Mouse (Mus musculus) MN1 (cell line): Measurements from ENCODE around the gene Tsc1.

Source experiments
- DNase-seq: peaks from one replicate; pipeline ENCODE4 v3.0.0-alpha.2; 2016; ENCODE audit warnings: low spot score

Gene Tsc1

DNA sequence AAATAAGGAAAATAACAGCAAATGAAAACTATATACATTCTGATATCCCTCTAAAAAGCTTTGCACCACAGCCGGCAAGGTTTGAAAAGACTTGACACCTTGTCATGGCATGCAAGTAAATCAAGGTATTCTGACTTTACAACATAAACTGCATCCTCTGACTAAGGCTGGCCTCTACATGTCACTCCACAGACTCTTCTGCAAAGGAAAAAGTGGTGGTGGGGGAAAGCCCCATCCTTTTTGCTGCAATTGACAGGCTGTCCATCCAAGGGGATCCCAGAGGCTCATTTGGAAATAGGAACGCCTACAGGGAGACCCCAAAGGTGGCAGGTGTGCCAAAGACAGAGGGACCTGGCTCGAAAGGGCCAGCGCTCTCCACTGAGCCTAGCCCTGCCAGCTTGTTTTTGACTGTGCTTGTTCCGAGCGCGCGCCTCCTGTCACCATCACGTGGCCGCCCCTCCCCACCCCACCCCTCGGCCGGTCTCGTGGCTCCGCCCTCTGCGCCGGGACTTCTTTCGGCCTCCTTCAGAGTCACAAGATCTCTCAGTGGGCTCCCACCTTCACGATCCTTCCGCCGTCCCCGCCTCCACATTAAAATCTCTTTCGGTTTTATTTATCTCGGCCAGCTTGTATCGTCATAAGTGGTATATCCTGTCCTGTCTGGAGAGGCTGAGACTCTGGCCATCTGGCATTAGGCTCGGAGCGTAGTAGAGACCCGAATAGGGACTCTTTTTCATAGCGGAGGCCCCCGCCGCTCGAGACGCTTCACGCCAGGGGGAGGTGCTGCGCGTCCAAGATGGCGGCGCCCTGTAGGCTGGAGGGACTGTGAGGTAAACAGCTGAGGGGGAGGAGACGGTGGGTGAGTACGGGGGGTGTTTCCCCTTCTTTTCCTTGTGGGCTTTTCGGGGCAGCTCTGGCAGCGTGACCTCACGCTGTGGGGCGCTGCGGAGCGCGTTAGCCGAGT is at the start of gene Tsc1:
Tsc1 (plus strand) TSS at position 768 of the 964 bp plus-strand sequence.
- peak; percentile 93 for DNase-seq

DNA sequence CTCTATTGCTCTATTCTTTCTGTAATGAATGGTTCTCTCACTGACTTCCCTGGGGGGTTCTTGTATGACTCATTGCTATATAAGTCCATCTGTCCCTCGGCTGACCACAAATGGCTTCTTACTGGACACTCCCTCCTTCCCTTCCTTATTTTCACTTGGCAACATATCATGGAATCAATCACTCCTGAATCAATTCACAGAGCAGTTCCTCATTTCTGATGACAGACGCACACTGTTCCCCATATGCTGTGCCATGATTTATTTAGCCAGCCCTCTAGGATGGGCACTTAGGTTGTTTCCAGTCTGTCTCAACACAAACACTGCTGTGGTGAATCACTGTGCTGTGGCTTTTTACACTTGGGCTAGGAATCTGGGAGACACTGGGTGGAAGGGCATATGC is 49.5 kb upstream of the Tsc1 start:
- DNase-seq = peak; percentile 34

DNA sequence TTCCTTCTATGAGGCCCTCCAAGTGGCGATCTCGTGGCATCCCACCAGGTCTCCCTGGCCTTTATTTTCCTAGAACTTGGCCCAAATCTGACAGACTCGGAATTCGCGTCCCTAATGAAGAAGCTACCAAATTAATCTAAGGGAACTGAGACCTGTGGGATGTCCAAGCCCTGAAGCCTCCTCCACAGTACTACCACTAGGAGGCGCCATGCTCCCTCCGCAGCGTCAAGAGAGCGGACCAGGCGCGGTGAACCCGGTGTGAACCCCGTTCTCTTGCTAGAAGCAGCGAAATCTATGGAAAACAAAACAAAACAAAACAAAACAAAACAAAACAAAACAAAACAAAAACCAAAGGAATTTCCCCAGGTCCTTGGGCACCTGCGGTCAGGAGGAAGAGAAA is 48.2 kb upstream of the Tsc1 start:
- DNase-seq = no peak

DNA sequence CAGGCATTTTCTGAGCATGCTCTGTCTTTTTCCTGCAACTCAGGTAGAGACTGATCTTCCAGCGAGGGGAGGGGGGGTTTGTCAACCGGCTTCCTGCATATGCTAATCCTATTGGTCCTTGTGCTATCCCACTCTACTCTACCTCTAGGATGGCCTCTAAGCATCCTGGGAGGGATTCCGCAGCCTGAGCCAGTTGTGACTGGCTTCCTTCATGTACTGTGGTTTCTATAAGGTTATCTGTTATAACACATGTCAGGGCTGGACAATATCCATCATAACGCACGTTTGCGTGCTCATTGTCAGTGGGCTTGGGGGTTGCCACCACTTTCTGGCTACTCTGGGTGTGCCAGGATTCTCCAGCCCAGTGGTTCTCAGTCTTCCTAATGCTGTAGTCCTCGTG is 45.0 kb upstream of the Tsc1 start:
- DNase-seq = no peak

DNA sequence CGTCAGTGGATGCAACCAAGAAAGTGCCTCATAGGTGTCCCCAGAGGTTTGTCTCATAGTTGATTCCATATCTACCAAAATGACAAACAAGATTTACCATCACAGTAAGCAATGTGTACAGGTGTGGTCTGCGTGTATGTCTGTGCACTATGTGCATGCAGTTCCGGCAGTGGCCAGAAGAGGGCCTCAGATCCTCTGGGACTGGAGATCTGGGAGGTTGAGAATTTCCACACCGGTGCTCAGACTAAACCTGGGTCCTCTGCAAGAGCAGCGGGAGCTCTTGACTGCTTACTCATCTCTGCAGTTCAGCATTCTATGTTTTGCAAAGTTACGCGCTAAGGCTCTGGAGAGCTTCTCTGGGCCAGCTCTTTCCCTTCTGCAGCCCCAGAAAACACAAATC is 44.0 kb upstream of the Tsc1 start:
- no peak for DNase-seq

DNA sequence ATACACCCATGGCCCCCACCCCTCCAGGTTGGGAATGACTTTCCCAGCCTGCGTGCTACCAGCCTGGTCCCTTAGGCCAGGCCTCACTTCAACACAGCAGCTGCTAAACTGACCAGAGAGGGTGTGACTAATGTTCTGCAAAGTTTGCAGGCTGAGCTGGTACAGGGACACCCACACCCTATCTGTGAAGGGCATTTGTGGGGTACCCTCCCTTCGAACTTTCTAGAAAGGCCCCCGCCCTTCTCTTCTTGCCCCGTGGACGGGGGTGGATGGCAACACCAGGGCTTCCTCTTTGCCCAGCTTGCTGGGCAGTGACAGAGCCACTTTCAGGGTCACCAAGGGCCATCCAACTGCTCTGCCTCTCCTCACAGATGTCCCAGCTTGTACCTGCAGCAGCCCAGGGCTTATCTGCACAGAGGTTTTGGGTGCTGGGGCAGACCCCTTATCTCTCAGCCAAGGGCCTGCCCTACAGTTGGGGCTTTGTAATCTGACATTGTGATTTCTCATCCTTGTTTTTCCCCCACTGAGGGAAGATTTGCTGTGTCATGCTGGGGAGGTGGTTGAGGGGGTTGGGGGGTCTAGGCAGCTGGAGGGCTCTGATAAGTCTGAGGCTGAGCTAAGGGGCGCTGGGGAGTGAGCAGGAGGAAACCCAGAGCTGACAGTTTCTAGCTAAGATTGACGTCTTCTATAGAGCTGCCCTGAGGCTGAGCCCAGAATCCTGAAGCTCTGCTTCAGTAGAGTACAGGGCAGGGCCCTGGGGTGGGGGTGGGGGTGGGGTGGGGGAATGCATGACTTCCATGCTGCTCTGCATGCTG is 43.1 kb upstream of the Tsc1 start:
- no peak for DNase-seq

DNA sequence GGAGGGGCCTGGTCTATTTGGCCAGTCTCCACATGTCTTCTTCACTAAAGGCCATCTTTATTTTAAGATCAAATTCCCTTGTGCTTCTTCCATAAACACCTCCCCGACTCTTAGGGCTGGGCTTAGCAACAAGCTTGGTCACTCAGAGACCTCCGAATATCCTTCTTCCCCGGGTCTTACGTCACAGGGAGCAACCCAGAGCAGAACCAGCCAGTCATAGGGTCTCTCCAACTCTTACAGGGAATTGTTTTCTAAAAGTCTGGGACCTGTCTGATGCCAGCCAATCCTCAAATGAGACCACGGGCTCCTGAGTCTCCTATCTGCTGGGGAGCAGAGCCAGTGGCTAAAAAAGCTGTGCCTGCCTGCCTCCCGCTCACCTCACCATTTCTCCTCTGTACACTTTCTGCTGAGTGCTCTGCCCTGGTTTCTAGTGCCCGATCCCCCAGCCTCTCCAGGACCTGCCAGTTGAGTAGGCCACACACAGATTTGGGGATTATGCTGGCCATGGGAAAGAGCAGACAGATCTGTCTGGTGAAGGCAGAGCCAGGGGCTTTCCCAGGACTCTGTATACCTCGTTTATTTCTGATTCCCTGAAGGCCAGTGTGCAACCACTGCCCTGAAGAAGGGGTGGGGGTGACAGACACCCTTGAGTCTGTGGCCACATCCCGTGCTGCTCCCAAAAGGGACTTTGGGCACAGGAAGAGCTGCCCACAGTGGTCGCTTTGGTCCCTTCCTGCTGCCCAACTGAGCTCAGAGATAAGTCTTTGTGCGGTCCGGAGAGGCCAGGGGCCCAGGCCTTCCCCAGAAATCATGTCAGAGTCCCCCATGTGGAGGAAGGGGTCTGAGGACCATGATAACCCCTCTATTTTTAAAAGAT is 42.1 kb upstream of the Tsc1 start:
- no peak for DNase-seq

DNA sequence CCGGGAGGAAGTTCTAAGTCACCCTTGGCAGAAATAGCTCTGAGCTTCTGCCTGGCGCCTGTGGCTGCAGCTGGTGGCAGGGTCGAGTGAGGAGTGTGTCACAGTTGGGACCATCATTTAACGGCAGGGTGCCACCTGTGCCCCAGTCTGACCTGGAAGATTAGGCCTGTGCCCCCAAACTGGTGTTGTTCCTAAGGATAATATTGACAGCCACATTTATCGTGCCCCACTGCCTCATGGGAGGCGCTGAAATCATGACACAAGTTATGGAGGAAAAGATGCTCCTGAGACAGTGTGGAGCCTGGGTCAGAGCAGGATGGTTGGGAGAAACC is 41.5 kb upstream of the Tsc1 start:
- no peak for DNase-seq

DNA sequence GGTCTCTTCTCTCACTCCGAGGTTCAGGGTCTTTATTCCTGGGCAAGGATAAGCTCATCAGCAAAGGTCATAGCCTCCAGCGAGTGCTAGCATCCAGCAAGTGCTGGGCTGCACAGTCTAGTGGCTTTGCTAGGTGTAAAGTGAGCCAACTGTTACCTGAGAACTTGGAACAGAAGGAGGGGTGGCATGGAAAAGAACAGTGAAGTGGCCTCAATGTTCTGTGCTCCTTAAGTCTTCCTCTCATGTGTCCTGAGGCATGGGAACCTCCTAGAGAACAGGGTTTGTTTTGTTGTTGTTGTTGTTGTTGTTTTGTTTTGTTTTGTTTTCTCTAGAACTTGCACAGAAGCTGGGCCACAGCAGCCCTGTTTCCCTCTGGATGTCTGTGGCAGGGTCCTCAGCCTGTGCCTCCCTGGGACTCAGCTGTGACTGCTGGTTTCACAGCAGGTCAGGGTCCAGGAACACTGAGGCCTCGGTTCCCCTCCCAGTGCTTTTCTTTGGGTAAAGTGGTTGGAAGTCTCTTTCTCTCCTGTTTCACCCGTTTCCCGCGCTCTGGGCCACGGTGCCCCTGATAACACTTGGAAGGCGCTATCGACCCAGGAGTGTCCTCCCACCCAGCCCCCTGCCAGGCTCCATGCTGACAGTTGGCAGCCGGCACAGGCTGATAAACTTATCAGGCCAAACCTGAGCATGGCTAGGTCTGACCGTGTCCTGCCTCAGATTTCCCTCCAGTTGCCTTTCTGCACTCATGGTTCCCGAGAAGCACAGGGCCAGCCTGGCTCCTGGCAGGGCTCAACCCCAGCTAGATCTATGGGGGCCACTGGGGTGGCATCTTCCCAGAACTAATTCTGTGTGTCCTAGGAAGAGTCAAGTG is 39.1 kb upstream of the Tsc1 start:
- DNase-seq = no peak

DNA sequence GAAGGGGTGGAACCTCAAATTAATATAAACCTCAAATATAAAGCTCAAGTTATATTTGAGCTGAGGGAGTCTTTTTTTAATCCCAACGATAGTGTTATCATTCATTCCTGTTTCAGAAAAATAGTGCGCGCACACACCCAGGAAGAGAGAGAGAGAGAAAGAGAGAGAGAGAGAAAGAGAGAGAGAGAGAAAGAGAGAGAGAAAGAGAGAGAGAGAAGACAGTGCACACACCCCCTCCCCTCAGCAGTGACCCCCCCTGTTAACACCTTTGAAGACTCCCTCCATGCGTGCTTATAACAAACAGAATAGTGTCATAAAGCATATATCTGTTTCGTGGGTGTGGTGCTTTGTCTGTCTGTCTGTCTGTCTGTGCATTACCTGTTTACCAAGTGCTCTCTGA is 37.5 kb upstream of the Tsc1 start:
- DNase-seq = no peak

DNA sequence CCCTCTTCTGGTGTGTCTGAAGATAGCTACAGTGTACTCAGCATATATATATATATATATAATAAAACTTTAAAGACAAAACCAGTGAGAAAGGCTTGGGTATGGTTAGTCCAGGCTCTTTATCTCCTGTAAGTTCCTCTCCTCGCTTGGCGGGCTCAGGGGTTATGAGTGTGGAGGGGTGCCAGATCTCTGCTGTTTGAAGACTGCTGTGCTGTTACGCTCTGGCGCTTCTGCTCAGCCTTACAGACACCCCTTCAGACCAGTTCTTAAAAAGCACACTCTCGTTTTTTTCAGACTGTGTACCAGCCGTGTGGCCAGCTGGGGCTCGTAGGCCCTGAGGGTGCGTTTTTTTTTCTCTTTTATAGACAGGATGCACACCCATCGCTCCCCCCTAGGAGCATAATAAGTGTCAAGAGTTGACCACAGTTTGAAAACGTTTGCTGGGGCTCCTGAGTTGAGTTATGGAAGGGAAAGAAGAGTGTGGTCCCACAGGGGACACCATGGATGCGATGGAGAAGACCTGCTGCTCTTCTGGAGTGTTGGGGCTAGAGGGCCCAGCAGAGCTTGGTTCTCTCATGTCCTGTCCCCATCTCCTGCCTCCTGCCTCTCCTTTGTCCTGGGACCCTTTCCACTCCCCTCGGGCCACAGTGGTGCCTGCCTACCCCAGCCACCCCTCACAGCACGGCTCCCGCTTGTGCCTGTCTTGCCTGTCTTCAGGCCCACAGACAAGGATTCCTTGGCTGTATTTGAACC is 35.1 kb upstream of the Tsc1 start:
- DNase-seq = no peak

DNA sequence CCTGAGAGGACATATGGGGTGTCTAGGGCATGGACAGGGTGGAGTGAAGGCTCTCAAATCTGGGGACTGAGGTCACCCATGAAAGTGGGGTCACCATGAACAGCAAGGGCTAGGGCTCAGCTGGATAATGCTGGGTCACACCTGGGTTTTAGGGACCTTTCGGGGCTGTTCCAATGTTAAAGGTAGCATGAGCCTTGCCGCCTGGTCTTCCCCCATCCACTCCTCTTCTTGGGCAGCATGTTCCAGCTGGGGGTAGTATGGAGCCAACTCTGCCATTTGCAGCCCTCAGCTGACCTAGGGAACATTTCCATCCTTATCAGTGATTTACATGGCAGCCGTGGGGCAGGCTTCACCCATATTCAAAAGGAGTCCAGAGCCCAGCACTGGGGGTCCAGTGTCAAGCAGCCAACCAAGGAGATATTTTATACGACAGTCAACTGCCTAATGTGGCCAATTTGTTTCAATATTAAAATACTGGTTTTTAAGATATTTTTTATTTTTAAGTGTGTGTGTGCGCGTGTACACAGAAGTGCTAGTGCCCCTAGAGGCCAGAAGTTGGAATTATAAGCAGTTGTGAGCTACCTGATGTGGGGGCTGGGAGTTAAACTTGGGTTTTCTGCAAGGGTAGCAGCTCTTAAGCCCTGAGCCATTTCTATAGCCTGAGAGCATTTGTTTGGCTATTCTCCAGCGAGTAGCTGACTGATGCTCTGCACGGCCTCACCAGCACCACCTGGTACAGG is 34.3 kb upstream of the Tsc1 start:
- no peak for DNase-seq

DNA sequence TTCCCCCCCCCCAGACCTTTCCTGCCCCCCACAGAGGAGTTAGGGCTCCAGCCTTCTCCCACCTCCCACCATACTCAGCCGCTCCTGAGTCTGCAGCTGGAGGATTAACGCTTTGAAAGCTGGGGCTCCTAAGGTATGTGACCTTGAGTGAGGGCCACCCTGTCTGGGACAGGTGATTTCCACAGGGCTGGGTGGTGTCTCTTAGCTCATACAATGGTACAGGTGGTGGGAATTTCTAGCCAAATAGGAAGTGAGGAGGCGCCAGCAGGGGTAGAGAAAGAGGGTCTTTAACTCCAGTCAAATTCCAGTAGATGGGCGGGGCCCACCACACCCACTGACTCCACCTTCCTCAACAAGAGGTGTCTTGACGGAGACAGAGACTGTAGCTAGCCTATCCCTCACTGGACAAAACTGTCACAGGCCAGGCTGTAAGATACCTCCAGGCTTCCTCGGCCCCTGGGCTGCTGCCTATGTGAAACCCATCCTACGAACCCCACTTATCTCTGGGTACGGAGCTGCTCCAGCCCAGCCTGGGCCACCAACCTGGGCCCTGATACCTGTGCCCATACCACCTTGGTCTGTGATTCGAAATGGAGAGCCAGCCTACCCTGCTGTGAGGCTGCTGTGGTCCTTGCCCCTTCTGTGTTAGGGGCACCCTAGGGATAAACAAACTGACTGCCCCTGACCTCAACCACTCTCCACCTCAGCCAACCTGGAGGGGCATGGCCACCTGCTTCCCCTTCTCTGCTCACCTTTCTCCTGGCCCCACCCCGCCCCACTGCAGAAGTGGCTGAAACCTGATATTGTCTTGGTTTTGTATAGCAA is 33.5 kb upstream of the Tsc1 start:
- no peak for DNase-seq

DNA sequence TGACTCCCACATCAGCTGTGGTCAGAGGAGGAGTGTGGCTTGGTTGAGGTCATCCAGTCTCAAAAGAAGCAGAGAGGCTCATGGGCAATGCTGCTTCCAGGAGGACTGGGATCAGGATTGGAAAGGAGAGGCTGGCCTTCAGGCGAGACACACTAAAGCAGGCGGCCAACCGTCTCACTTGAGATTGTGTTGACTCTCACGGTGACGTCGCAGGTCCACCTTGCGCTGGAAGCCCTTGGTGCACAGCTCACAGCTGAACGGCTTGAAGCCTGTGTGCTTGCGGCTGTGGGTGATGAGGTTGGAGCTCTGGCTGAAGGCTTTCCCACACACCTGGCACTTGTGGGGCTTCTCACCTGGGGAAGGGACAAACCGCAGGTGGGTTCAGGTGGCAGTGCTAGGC is 31.2 kb upstream of the Tsc1 start:
- no peak for DNase-seq

DNA sequence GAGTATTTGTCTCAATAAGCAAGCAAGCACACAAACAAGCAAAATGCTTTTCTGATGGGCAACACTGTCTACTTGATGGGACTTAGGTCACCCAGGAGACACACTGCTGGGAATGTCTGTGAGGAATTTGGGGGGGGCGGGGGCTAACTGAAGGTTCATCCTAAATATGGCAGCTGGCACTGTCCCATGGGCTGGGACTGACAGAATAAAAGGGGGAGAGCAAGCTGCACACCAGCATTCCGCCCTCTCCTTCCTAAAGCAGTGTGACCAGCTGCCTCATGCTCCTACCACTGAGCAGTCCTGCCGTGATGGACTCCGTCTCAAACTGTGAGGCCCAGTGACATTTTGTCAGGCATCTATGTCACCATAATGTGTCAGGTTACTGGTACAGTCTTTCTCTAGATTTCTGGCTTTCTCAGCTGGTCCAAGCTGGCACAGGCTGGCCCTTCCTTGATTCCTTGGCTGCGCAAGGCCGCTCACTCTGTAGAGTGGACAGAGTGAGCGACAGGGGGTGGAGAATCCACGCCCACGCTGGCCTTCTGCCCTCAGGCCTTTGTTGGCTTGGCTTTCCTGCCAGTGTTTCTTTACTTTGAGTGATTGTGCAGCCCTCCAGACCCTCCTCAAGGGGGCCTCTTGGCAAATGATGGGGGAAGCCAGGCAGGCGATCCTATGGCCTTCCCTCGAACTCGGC is 30.2 kb upstream of the Tsc1 start:
- no peak for DNase-seq

DNA sequence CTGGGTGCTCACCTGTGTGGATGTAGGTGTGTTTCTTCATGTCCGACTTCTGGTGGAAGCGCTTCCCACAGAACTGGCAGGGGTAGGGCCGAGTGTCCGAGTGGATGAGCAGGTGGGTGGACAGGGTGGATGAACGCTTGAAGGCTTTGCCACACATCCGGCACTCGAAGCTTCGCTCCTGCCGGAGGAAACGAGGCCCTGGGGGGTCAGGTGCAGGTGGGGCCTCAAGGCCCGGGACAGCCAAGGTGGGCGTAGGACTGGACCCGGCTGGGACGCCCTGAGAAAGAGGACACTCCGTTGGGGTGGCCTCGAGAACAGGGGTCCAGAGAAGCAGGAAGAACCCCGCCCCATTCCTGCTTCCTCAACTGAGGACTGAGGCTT is 29.6 kb upstream of the Tsc1 start:
- no peak for DNase-seq

DNA sequence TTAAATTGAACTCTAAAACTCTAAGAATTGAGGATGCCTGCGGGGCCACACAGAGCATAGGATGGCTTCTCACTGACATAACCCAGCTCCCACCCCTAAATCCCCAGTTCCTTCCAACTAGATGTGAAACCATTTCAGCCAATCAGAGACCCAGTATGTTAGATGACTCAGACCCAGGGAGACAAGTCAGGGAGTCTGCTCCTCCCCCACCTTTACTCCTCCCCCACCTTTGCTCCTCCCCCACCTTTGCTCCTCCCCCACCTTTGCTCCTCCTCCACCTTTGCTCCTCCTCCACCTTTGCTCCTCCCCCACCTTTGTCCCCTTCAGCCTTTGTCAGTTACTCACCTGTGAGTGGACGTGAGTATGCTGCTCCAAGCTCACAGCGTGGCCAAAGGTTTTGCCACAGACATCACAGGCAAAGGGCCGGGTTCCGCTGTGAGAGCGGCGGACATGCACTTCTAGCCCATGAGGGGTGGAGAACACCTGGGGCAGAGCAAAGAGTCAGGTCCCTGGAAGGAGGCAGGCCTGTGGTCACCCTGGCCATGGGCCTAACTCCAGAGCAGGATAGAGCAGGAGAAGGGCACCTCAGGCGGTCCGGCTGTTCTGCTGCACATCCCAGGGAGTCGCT is 28.5 kb upstream of the Tsc1 start:
- DNase-seq = no peak

DNA sequence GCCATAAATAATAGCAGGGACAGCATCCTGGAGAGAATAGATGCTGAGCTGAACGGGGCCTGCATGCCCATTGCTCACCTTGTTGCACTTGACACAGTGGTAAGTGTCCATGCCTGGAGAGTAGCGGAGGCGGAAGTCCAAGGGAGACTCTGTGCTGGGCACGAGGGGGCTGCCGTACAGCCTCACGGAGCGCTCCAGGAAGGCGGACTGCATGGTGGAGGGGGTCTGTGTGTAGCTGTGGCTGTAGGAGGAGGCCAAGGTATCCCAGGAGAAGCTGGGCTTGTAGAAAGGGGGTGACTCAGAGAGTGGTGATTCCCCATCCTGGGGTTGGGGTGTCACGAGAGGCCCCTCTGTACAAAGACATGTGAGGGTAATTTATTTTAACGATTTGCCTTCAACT is 27.4 kb upstream of the Tsc1 start:
- no peak for DNase-seq
